Mouse (Mus musculus) retina, embryonic 14.5 days (tissue): ENCODE measurements around the gene Gm10220.
"Not testable (repeated sequence)": the region's sequence is repeated elsewhere in the genome, so short reads cannot be mapped to it uniquely, and the experiment has no call there.

ENCODE experiments used
- DNase-seq: peaks from one replicate; pipeline ENCODE4 v3.0.0-alpha.2; 2015; ENCODE audit warnings: low spot score

Gm10220 gene

DNA sequence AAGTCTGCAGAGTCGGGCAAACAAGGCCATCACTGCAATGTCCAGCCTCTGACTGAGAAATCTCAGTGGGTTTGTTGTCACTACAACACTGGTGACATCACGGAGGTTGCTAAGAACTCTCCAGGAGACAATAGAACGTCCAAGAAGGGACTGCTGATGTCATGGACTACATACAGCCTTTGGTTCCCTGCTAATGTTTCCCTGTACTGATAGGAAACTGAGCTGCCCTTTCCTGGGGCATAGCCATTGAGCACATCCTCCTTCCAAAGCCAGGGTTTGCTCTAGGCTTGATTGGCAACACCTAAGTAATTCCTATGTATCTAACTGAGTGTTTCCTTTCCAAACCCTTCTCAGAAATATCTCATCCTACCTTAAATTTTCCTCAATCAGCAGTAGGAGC is at the start of gene Gm10220:
Gene Gm10220 (minus strand): TSS at position 101 of the 400 bp plus-strand sequence.
- DNase-seq, result not testable (repeated sequence)

DNA sequence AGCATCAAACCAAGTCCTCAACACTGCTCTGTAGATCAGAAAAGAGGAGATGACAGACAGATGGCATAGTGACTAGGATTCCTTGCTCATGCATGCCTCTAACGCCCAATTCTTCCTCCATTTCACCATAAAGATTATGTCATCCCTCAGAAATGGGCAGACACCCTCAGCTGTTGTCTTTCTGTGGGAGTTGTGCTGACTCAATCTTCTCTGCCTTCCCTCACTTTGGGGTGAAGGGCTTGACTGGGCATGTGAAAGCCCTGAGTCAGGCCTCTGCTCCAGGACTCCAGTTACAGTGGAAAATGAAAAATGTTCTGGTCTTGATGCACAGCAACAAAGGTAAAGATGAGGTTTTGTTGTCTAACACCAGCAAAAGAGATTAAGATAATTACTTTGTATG is 48.6 kb upstream of the Gm10220 start:
- no peak for DNase-seq

DNA sequence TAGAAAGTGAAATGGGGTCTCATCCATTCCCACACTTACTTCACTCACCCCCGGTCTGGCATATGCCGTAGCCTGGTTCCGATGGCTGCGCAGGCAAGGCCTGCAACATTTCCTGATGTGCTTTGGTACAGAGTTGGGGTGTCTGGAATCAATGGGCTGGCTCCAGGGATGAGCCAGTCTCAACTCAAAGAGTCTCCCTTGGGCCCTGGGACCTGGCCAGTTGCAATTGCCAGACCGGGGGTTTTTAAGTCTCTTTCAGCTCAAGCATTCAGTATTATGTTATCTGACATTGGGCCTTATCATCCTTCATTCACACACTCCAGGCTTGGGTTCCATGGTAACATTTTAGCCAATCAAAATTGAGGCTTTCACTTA is 44.6 kb upstream of the Gm10220 start:
- no peak for DNase-seq

DNA sequence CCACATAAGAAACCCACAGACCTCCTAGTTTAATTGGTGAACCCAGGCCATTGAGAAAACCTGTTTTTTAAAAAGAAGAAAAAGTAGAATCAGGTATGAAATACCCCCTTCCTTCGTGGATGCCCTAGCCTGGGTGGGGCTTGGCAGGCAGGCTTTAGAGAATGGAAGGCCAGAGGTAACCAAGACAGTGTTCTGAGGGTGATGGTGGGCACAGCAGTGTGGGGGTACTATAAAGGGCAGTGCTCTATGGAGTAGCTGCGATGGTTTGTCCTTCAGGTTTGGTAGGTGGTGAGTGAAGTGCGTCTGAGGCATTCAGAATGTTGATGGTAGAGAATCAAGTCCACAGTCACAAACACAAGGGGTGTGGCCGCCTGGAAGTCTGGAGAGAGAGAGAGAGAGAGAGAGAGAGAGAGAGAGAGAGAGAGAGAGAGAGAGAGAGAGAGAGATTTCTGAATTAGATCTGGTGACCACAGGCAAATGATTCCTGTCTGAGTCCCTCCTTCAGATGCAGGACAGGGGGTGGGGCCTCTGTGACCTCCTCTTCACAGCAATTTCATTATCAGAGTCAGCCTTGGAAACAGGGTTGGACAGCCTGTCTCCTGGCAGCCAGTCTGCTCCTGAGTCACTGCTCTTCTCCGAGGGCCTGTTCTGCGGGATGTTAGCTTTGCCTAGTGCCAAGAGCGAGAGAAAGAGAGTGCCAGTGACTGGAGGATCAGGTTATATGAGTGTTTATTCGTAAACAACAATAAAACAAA is 44.0 kb upstream of the Gm10220 start:
- no peak for DNase-seq

DNA sequence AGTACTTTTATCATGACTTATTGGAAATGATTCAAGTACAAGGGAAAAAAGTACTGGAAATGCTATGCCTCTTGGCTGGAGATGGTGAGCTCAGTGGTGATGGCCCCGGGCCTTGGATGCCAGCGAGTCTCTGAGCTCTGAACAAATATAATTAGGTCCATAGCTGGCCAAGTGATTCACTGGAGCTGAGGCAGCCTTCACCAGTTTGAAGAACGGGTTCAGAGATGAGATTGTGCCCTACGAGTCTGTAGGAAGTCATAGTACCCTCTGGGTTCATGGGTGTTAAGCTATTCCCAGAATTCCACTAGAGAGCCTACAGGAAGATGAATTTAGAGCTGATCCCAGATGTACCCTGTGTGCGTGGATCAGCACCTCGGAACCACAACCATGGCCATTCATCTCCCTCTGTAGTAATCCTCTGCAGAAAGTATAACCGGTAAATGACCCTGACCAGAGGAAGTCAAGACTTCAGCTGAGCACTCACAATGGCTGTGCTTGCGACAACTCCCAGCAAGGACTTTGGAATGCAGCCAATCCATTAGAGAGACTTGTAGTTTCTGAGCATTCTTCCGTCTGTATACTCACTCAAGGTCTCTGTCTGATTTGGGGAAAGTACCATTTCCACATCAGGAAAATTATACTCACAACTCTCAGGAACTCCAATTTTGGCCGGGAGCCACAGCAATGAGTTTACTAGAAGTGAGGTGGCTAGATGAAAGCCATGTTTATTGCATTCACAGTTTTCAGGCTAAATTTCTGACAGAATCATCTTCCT is 36.4 kb upstream of the Gm10220 start:
- no peak for DNase-seq

DNA sequence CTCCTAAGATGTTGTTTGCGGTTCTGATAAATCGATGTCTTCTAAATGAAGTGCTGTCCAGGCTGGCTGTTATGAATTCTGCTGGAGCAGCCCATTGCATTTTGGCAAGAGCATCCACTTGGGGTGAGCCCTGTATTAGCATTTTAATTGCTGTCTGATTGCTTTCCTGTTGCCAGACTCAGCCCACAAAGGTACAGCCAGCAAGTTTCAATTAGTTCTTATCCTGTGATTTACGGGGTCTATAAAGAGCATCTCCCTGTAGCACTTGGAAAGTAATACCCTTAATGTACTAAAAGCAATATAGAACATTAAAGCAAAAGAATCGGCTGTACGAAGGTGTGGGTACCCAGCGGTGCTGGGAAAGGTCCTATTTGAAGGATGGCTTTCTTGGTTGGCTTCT is 21.7 kb upstream of the Gm10220 start:
- DNase-seq, result no peak

DNA sequence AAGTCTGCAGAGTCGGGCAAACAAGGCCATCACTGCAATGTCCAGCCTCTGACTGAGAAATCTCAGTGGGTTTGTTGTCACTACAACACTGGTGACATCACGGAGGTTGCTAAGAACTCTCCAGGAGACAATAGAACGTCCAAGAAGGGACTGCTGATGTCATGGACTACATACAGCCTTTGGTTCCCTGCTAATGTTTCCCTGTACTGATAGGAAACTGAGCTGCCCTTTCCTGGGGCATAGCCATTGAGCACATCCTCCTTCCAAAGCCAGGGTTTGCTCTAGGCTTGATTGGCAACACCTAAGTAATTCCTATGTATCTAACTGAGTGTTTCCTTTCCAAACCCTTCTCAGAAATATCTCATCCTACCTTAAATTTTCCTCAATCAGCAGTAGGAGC is 16.0 kb downstream of the Gm10220 start, which contains the start of gene 5031410I06Rik:
Gene 5031410I06Rik (minus strand): TSS at position 101 of the 400 bp plus-strand sequence.
- not testable (repeated sequence) for DNase-seq

DNA sequence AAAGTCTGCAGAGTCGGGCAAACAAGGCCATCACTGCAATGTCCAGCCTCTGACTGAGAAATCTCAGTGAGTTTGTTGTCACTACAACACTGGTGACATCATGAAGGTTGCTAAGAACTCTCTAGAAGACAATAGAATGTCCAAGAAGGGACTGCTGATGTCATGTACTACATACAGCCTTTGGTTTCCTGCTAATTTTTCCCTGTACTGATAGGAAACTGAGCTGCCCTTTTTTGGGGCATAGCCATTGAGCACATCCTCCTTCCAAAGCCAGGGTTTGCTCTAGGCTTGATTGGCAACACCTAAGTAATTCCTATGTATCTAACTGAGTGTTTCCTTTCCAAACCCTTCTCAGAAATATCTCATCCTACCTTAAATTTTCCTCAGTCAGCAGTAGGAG is 32.0 kb downstream of the Gm10220 start, which contains the start of gene Gm10471:
Gene Gm10471 (minus strand): TSS at position 101 of the 400 bp plus-strand sequence.
- not testable (repeated sequence) for DNase-seq

DNA sequence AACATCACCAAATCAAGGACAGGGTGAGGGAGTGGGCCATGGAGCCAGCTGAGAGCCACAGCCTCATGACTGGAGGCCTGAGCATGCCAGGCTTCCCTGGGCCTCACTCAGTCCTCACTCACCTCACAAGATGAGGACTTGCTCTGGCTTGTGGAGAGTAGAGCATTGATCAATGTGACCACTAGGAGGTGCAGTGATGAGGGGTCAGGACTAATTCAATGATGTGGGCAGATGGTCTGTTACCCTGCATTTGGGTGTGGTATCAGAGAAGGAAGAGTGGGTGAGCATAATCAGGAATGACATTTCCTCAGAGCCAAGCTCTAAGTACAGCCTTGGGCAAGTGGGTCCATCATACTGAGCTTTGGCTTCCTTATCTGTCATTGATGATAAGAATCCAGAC is 42.2 kb downstream of the Gm10220 start:
- peak; percentile 56 for DNase-seq

DNA sequence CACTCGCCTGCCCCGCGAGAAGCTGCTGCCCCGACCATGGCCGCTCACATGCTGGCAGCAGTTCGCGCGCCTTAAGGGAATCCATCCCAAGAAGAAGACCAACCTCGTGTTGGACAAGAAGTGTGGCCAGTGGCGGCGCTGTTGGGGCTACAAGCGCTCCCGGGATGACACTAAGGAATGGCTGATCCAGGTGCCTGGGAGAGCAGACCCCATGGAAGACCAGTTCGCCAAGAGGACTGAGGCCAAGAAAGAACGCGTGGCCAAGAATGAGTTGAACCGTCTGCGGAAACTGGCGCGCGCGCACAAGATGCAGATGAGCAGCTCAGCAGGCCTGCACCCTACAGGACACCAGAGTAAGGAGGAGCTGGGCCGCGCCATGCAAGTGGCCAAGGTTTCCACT is 50.5 kb downstream of the Gm10220 start:
- DNase-seq, result no peak
